Mouse (Mus musculus) embryo, embryonic 11.5 days (tissue): ENCODE measurements around the gene Tnr.
"Not testable (repeated sequence)": the region's sequence is repeated elsewhere in the genome, so short reads cannot be mapped to it uniquely, and the experiment has no call there.

Source experiments
- DNase-seq: peaks from one replicate; pipeline ENCODE4 v3.0.0-alpha.2; 2012; ENCODE audit warnings: low read depth, low spot score

Tnr gene

DNA sequence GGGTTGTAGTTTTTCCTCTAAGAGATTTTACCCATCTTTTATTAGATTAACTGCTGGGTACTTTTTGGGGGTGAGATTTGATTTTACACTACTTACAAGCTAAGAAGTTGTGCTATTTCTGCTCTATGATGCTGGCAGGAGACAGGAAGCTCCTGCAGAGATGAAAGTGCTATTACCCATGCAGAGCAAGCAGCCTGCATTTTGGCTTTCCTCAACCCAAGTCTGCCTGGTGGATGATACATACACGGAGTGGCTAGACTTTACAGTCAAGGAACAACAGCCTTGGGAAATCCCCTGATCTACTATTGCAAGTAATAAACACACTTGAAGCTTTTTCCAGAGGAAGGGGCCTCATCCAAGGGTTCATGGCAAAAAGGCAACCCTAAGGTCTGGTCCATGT is 430.0 kb downstream of the Tnr start:
- DNase-seq, result no peak

DNA sequence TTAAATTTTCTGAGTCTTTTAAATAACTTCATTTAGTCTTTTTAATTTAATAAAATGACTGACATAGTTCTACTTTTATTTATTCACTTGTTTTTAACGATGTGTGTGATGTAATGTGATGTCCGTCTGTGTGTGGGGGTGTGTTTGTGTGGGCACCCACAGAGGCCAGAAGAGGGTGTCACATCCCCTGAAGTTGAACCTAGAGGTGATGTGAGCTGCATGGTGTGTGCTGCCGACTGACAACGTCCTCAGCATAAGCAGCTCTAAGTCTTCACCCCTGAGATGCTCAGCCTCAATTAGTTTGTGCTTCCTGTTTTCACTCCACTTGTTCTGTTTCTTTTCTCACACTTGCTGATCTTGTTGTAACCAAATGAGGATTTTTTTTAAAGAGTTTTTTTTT is 439.8 kb downstream of the Tnr start:
- no peak for DNase-seq

DNA sequence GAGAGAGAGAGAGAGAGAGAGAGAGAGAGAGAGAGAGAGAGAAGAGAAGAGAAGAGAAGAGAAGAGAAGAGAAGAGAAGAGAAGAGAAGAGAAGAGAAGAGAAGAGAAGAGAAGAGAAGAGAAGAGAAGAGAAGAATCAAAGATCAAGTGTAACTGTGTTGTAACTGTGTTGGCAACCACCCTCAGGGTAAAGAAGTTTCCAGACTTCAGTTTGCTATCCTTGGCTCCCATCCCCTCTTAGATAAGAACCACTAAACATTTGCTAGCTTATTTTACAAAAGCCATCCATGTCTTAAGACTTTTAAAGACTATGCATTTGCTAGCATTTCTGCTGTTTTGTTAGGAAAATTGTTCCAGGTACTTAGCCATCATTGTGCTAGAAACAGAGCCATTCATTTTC is 442.7 kb downstream of the Tnr start:
- not testable (repeated sequence) for DNase-seq

DNA sequence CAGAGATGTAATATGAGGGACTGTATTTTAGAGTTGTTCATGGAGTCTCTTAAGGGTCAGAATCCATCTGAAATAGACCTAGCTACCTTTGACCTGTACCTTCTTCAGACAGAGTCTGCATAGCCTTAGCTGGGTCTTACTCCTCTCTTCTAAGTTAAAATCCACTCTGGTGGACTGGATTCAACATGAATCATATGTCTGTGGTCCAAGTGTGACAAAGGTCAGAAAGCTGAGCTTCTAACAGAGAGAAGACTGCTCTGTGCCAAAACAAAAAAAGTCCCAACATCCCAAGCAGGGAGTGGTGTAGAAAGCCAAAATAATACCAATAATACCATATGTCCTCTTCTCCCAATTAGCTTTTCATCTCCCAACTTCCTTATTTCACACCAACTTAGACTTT is 444.8 kb downstream of the Tnr start:
- DNase-seq, result no peak

DNA sequence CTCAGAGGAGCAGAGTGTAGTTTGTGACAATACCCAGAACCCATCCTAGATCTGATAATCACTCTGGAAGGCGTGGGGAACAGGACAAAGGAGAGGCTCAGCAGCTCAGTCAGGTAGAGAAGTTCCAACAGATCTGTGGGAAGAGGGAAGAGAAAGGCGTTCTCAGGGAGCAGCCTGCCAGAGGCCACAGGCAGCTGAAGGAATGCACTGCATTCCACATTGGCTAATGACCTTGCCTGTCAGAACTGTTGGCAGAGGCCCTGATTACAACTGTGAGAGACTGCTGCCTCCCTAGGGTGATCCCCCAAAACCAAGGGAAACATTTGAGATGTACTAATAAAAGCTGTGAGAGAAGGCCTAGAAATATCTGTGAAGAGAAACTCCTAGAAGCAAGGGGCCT is 454.2 kb downstream of the Tnr start:
- DNase-seq, result no peak

DNA sequence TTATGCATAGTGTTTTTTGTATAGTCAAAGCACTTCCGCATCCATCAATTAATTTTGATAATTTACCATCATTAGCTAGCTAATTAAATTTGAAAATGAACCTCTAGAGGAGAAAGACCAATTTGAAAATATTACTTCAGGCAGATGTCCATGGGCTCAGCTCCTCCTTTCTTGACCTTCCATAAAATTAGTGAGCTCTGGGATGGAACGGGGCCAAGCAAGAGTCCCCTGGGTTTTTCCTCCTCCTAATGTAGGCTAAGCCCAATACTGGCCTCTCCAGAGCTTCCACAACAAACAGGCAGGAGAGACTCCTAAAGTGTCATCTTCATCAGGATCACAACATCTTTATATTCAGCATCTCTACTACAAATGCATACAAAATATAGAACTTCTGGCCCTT is 455.5 kb downstream of the Tnr start:
- DNase-seq, result no peak

DNA sequence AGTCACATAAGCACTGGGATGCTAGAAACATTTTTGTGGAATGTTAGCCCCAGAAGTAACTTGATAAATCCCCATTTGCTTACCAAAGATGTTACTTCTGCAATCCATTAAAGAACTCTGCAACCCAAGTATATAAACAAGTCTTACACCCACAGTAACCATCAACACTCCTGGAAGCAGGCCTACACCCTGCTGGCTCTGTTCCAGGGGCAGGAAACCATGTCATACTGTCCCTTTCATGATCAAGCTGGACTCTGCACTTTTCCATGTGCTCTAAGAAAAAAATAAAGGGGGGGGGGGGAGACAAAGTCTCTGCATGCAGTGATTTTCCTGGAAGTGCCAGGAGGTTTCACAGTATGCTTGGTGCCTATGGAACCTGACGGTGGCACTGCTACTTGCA is 456.8 kb downstream of the Tnr start:
- DNase-seq, result no peak
